In the genomic region with DNA sequence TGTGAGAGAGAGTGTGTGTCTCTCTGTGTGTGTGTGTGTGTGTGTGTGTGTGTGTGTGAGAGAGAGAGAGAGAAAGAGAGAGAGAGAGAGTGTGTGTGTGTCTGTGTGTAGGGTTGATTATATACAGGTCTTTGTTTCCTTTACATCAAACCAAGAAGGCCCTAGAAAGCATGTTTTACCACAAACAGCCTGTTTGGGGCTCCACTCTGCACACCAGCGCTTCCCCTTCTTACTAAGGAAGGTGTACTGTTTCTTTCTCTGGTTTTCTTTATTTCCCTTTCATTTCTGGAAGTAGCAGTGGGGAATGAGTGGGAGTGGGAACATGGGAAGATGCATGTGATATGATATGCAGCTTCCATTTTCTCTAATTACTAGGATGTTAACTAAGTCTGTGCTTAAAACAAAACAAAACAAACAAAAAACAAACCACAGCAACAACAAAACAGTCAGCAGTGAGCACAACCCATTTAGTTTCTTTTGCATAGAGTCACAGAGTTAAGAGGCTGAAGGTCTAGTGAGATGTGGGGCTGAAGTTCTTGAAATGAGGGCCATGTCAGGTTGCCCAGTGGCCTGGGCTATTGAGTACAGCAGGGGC, we compare ENCODE assay signal across 8 mouse cellular contexts. TPM values are rescaled to one million over a fixed set of nuclear protein-coding genes. Genes with fewer than 3 reads are reported as not detected.
DNase-seq lines count a peak whose midpoint lies in the region; ATAC-seq and TF ChIP-seq lines count a peak whose summit lies in the region.

No protein-coding gene starts in this region.

- TF ChIP-seq POLR2A in embryonic fibroblast, embryonic 13.5 days (IDR thresholded peaks at IDR 0.05; ENCODE audit: low read depth, low read length) = no peak

- TF ChIP-seq EP300 in lung, postnatal 0 days (IDR thresholded peaks at IDR 0.05) = no peak

- H3K9ac ChIP-seq in lung, postnatal 0 days (replicated peaks; ENCODE audit: low read depth) = no peak overlapping the region
- no peak overlapping the region for H3K9ac ChIP-seq in neural tube, embryonic 15.5 days (replicated peaks)

- H3K36me3 ChIP-seq in lung, postnatal 0 days (ENCODE audit: insufficient read depth, low read length) = no peaks in the 10 kb centered on the region
- H3K36me3 ChIP-seq in limb, embryonic 10.5 days = peaks cover 7% of the 10 kb centered on the region; the same call in 1 of the 2 replicates
- H3K36me3 ChIP-seq in neural tube, embryonic 15.5 days = no peaks in the 10 kb centered on the region

- DNase-seq in lung, postnatal 0 days (ENCODE audit: low spot score) = no peak
- DNase-seq in lung, postnatal 36 days = no peak
- no peak for DNase-seq in limb, embryonic 10.5 days (ENCODE audit: low spot score)
- DNase-seq in frontal cortex, adult 2 months (ENCODE audit: extremely low spot score in 1 of 2, low spot score in 1 of 2) = no peak

- peaks cover 26% of the 10 kb centered on the region; the same call in 1 of the 2 replicates for H3K4me1 ChIP-seq in lung, postnatal 0 days (ENCODE audit: insufficient read depth, low read depth, low read length)
- H3K4me1 ChIP-seq in embryonic fibroblast, embryonic 13.5 days (ENCODE audit: control insufficient read depth, insufficient read depth, low read length) = peaks cover 31% of the 10 kb centered on the region
- H3K4me1 ChIP-seq in limb, embryonic 10.5 days = peaks cover 88% of the 10 kb centered on the region
- peaks cover 47% of the 10 kb centered on the region for H3K4me1 ChIP-seq in neural tube, embryonic 15.5 days

- H3K4me2 ChIP-seq in lung, postnatal 0 days (replicated peaks; ENCODE audit: low read depth, low read length) = peak overlapping the region; percentile 25; the same call in 1 of the 2 replicates
- no peak overlapping the region for H3K4me2 ChIP-seq in neural tube, embryonic 15.5 days

- H3K9me3 ChIP-seq in lung, postnatal 0 days (ENCODE audit: low read length) = no peaks in the 10 kb centered on the region
- no peaks in the 10 kb centered on the region for H3K9me3 ChIP-seq in limb, embryonic 10.5 days (replicated peaks)
- no peaks in the 10 kb centered on the region for H3K9me3 ChIP-seq in neural tube, embryonic 15.5 days (replicated peaks)

- peak overlapping the region; percentile 77 for H3K27ac ChIP-seq in lung, postnatal 0 days (ENCODE audit: low read length)
- H3K27ac ChIP-seq in embryonic fibroblast, embryonic 13.5 days (ENCODE audit: insufficient read depth, low read length) = peak overlapping the region; percentile 90
- peak overlapping the region; percentile 91 for H3K27ac ChIP-seq in limb, embryonic 10.5 days
- H3K27ac ChIP-seq in neural tube, embryonic 15.5 days (replicated peaks) = peak overlapping the region; percentile 79

- 64% methylated on average over 1 of the region's 1 CpGs for WGBS in lung, postnatal 0 days
- 66% methylated on average over 1 of the region's 1 CpGs for WGBS in limb, embryonic 10.5 days
- 52% methylated on average over 1 of the region's 1 CpGs for WGBS in neural tube, embryonic 15.5 days

- no peaks in the 10 kb centered on the region for H3K27me3 ChIP-seq in lung, postnatal 0 days (replicated peaks; ENCODE audit: insufficient read depth, low read length)
- no peaks in the 10 kb centered on the region for H3K27me3 ChIP-seq in limb, embryonic 10.5 days (ENCODE audit: low read depth, poor library complexity, severe bottlenecking)
- H3K27me3 ChIP-seq in neural tube, embryonic 15.5 days (replicated peaks) = no peaks in the 10 kb centered on the region

- ATAC-seq in lung, postnatal 0 days = no peak
- ATAC-seq in neural tube, embryonic 15.5 days (ENCODE audit: low FRiP score) = 0 out of 2 replicates have a peak, but pooled peaks have one; percentile 1
- ATAC-seq in megakaryocyte-erythroid progenitor cell, adult 5-6 weeks (replicated peaks; ENCODE audit: low FRiP score, low TSS enrichment, poor library complexity, severe bottlenecking) = no peak
- ATAC-seq in monocyte, adult 5-6 weeks (replicated peaks; ENCODE audit: insufficient number of reproducible peaks, low FRiP score, low TSS enrichment, poor library complexity, severe bottlenecking) = no peak

- TF ChIP-seq CTCF in lung, postnatal 0 days (IDR thresholded peaks at IDR 0.05) = no peak
- TF ChIP-seq CTCF in embryonic fibroblast, embryonic 13.5 days (IDR thresholded peaks at IDR 0.05; ENCODE audit: borderline replicate concordance, insufficient read depth, low read length) = no peak

- no peak overlapping the region for H3K4me3 ChIP-seq in lung, postnatal 0 days (ENCODE audit: low read depth, low read length)
- no peak overlapping the region for H3K4me3 ChIP-seq in embryonic fibroblast, embryonic 13.5 days (ENCODE audit: insufficient read depth, low read length)
- peak overlapping the region; percentile 5; the same call in 1 of the 2 replicates for H3K4me3 ChIP-seq in limb, embryonic 10.5 days
- H3K4me3 ChIP-seq in neural tube, embryonic 15.5 days (replicated peaks) = no peak overlapping the region

RNA-seq across cellular contexts. Expression of a gene that starts 49.4 kb away (rescaled TPM):
- 18.3 and 20.1 TPM in 2 replicates for polyA plus RNA-seq in lung, postnatal 0 days (2015; fragmentation: Nextera tagmentation; extraction: Ambion mirVana)
- 45.2 and 49.4 TPM in 2 replicates for polyA plus RNA-seq in embryonic fibroblast, embryonic 13.5 days (2011; ENCODE audit: insufficient read length, low read depth, missing spikeins)
- 22.7 and 29.6 TPM in 2 replicates for polyA plus RNA-seq in limb, embryonic 10.5 days (2016; fragmentation: Nextera tagmentation; extraction: Ambion mirVana)
- 9.0 and 11.3 TPM in 2 replicates for polyA plus RNA-seq in neural tube, embryonic 15.5 days (2015; fragmentation: Nextera tagmentation; extraction: Ambion mirVana)
- total RNA-seq in megakaryocyte-erythroid progenitor cell, adult 5-6 weeks (2014; fragmentation: Nextera tagmentation) = 36.0 and 55.9 TPM in 2 replicates
- total RNA-seq in megakaryocyte-erythroid progenitor cell, adult 5-6 weeks (2017) = 33.4 TPM in 2 replicates
- total RNA-seq in monocyte, adult 5-6 weeks (2017) = 127 to 158 TPM (median 135 TPM) in 3 replicates
- 12.4 and 14.5 TPM in 2 replicates for polyA plus RNA-seq in frontal cortex, adult 2 months (2012; rRNA removed)
